Mouse (Mus musculus): ENCODE data around the gene Olfr1031. TPM values are rescaled to one million over a fixed set of nuclear protein-coding genes. Genes with fewer than 3 reads are reported as not detected.
"Not testable (repeated sequence)": the region's sequence is repeated elsewhere in the genome, so short reads cannot be mapped to it uniquely, and the experiment has no call there.

The Olfr1031 gene
- total RNA-seq (2014; rRNA removed) (not detected in 2 replicates), polyA plus RNA-seq (2015; fragmentation: Nextera tagmentation; extraction: Ambion mirVana) (not detected in 2 replicates)

- H3K9me3 ChIP-seq (ENCODE audit: low read length) = no peaks in the 10 kb centered on the region
Observed at GRCm38 (mm10) chr2:85990004-85990403, at the start of gene Olfr1031. TSS of gene Olfr1031 (plus strand) at chr2:85990304.

DNA sequence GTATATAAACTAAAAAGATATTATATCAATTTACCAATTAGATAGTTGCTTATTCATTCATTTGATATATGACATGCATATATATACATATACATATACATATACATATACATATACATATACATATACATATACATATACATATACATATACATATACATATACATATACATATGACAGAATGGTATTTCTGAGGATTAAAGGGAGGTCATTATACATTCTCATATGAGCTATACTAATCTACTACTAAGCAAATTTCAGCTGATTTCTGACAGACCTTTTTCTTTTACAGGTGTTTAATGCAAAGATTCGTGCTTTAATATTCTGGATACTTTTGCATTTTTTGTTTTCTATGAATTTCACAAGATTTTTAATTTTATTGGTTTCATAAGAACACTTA, 40.0 kb upstream of the Olfr1031 start, which contains the start of gene Olfr1028:
TSS of gene Olfr1028 (plus strand) at position 301 of the 400 bp plus-strand sequence.
- Histone ChIP-seq H3K9ac (no peak within 1 kb of the TSS), H3K4me2 (ENCODE audit: low read depth) (no peak within 1 kb of the TSS), H3K4me1 (ENCODE audit: insufficient read depth) (no peaks in the 10 kb centered on the region), H3K27ac (ENCODE audit: low read depth, low read length) (no peak within 1 kb of the TSS), H3K4me3 (ENCODE audit: low read depth, low read length) (no peak within 1 kb of the TSS), H3K36me3 (ENCODE audit: insufficient read depth) (no peaks in the 10 kb centered on the region), H3K9me3 (ENCODE audit: low read length) (no peaks in the 10 kb centered on the region), H3K27me3 (ENCODE audit: insufficient read depth, low read length) (no peaks in the 10 kb centered on the region)
- WGBS = 75% methylated on average over 1 of the region's 1 CpGs
- no peak for ATAC-seq
- TF ChIP-seq CTCF (IDR thresholded peaks at IDR 0.05; ENCODE audit: low read depth) = no peak
- no peak for DNase-seq

More at GRCm38 (mm10) chr2:85990004-85990403, at the start of gene Olfr1031:
- no peak for TF ChIP-seq CTCF (IDR thresholded peaks at IDR 0.05; ENCODE audit: low read depth)
- Histone ChIP-seq H3K36me3 (ENCODE audit: insufficient read depth) (no peaks in the 10 kb centered on the region), H3K4me3 (ENCODE audit: low read depth, low read length) (no peak within 1 kb of the TSS), H3K4me2 (ENCODE audit: low read depth) (no peak within 1 kb of the TSS), H3K27me3 (ENCODE audit: insufficient read depth, low read length) (no peaks in the 10 kb centered on the region), H3K9ac (no peak within 1 kb of the TSS), H3K27ac (ENCODE audit: low read depth, low read length) (no peak within 1 kb of the TSS), H3K4me1 (ENCODE audit: insufficient read depth) (no peaks in the 10 kb centered on the region)
- 64% methylated on average over 3 of the region's 3 CpGs for WGBS
- DNase-seq = no peak
- ATAC-seq = no peak

GRCm38 (mm10) chr2:85973595-85973994, 16.5 kb upstream of the Olfr1031 start, which contains the start of gene Olfr1029:
TSS of gene Olfr1029 (plus strand) at chr2:85973895.
- H3K9me3 ChIP-seq (ENCODE audit: low read length) = no peaks in the 10 kb centered on the region
- no peaks in the 10 kb centered on the region for H3K27me3 ChIP-seq (ENCODE audit: insufficient read depth, low read length)
- H3K4me1 ChIP-seq (ENCODE audit: insufficient read depth) = no peaks in the 10 kb centered on the region
- no peak within 1 kb of the TSS for H3K9ac ChIP-seq
- H3K27ac ChIP-seq (ENCODE audit: low read depth, low read length) = no peak within 1 kb of the TSS
- no peak within 1 kb of the TSS for H3K4me2 ChIP-seq (ENCODE audit: low read depth)
- DNase-seq = no peak
- H3K4me3 ChIP-seq (ENCODE audit: low read depth, low read length) = no peak within 1 kb of the TSS
- no peak for TF ChIP-seq CTCF (IDR thresholded peaks at IDR 0.05; ENCODE audit: low read depth)
- H3K36me3 ChIP-seq (ENCODE audit: insufficient read depth) = no peaks in the 10 kb centered on the region
- 87% methylated on average over 2 of the region's 2 CpGs for WGBS
- no peak for ATAC-seq

DNA sequence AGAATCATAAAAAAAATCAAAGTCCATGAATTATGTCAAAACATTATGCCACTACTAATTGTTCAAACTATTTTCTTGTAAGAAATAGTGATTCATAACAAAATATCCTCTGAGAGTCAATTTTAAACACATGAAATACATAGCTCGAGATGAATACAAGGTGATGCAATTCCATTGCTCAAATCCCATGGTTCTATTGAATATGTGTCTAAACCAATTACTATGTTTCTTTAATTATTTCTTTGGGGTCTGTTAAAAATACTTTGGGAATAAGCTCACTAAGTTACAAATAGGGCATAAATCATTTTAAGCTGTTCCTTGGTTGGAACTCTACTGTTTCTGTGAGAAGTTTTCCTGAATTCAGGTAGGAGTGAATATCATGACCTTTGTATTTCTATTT, 11.1 kb upstream of the Olfr1031 start, which contains the start of gene Olfr1030:
TSS of gene Olfr1030 (plus strand) at position 301 of the 400 bp plus-strand sequence.
- ATAC-seq (no peak), DNase-seq (no peak)
- no peaks in the 10 kb centered on the region for H3K27me3 ChIP-seq (ENCODE audit: insufficient read depth, low read length)
- H3K4me2 ChIP-seq (ENCODE audit: low read depth) = no peak within 1 kb of the TSS
- H3K4me3 ChIP-seq (ENCODE audit: low read depth, low read length) = no peak within 1 kb of the TSS
- no peaks in the 10 kb centered on the region for H3K9me3 ChIP-seq (ENCODE audit: low read length)
- no peaks in the 10 kb centered on the region for H3K36me3 ChIP-seq (ENCODE audit: insufficient read depth)
- H3K9ac ChIP-seq = no peak within 1 kb of the TSS
- H3K27ac ChIP-seq (ENCODE audit: low read depth, low read length) = no peak within 1 kb of the TSS
- H3K4me1 ChIP-seq (ENCODE audit: insufficient read depth) = no peaks in the 10 kb centered on the region
- WGBS = 71% methylated on average over 1 of the region's 1 CpGs
- TF ChIP-seq CTCF (IDR thresholded peaks at IDR 0.05; ENCODE audit: low read depth) = no peak

DNA sequence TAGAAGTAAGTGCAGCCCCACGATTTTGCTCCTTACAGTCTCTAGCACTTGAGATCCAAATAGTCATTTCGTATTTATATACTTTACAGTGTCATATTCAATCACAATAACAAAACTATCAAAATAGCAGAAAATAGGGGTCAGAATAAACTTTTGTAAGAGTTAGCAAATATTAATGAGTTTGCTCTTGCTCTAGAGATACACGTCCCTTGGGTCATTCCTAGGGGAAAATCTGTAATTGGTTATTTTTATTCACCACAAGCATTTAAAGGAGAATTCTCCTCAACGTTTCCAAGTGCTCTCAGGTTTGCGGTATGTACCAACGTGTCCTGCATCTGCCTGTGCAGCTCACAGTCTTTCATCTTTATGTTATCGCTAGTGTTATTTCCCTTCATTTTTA, 15.1 kb downstream of the Olfr1031 start, which contains the start of gene Olfr1032:
TSS of gene Olfr1032 (plus strand) at position 301 of the 400 bp plus-strand sequence.
- no peak for ATAC-seq

DNA sequence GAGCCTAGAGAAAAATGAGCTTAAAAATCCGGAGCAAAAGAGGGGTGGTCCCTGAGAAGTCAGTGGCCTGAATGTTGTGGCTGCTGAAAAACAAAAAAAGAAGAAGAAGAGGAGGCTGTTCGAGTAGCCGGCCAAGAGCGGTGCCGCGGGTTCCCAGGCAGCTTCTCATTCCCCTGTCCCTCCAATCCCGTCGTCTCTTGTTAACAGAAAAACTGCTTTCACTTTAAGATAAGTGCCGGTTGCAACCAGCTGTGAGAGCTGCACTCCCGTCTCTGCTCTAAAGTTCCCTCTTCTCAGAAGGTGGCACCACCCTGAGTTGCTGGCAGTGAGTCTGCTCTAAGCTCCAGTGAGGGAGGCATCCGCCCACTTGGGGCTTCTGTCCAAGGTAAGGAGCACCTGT, 30.3 kb downstream of the Olfr1031 start, which contains the start of gene Olfr1033:
TSS of gene Olfr1033 (plus strand) at position 228 of the 400 bp plus-strand sequence.
- 2% methylated on average over 10 of the region's 11 CpGs for WGBS
- H3K4me1 ChIP-seq (ENCODE audit: insufficient read depth); ATAC-seq; H3K27me3 ChIP-seq (ENCODE audit: insufficient read depth, low read length); H3K9ac ChIP-seq; H3K27ac ChIP-seq (ENCODE audit: low read depth, low read length); H3K36me3 ChIP-seq (ENCODE audit: insufficient read depth); H3K9me3 ChIP-seq (ENCODE audit: low read length): not testable (repeated sequence)
- Histone ChIP-seq H3K4me2 (ENCODE audit: low read depth) (peak within 1 kb of the TSS; percentile 42), H3K4me3 (ENCODE audit: low read depth, low read length) (peak within 1 kb of the TSS; percentile 27)
- peak; percentile 12 for DNase-seq

More for the DNA sequence above, 15.1 kb downstream of the Olfr1031 start, which contains the start of gene Olfr1032:
- TF ChIP-seq CTCF (IDR thresholded peaks at IDR 0.05; ENCODE audit: low read depth) = no peak
- Histone ChIP-seq H3K27ac (ENCODE audit: low read depth, low read length) (no peak within 1 kb of the TSS), H3K9ac (no peak within 1 kb of the TSS), H3K36me3 (ENCODE audit: insufficient read depth) (no peaks in the 10 kb centered on the region), H3K27me3 (ENCODE audit: insufficient read depth, low read length) (no peaks in the 10 kb centered on the region), H3K4me1 (ENCODE audit: insufficient read depth) (no peaks in the 10 kb centered on the region), H3K4me2 (ENCODE audit: low read depth) (no peak within 1 kb of the TSS), H3K4me3 (ENCODE audit: low read depth, low read length) (no peak within 1 kb of the TSS), H3K9me3 (ENCODE audit: low read length) (no peaks in the 10 kb centered on the region)
- no peak for DNase-seq
- 88% methylated on average over 7 of the region's 7 CpGs for WGBS

- not testable (repeated sequence) for H3K4me2 ChIP-seq (ENCODE audit: low read depth)
- 69% methylated on average over 3 of the region's 9 CpGs for WGBS
Observed at GRCm38 (mm10) chr2:86021518-86021917, 31.4 kb downstream of the Olfr1031 start.

More at GRCm38 (mm10) chr2:86021518-86021917, 31.4 kb downstream of the Olfr1031 start:
- not testable (repeated sequence) for H3K27me3 ChIP-seq (ENCODE audit: insufficient read depth, low read length); H3K9ac ChIP-seq; H3K4me3 ChIP-seq (ENCODE audit: low read depth, low read length); H3K36me3 ChIP-seq (ENCODE audit: insufficient read depth); H3K27ac ChIP-seq (ENCODE audit: low read depth, low read length); DNase-seq; H3K4me1 ChIP-seq (ENCODE audit: insufficient read depth); ATAC-seq; H3K9me3 ChIP-seq (ENCODE audit: low read length)

Other genes starting within 250 kb of the Olfr1031 start
Only the 30 nearest of the 31 such genes appear.
- gene Olfr1012, start 227.5 kb upstream of the Olfr1031 start, total RNA-seq (2014; rRNA removed) = not detected in 2 replicates
- not detected in 2 replicates for gene Olfr1012, start 227.5 kb upstream of the Olfr1031 start, polyA plus RNA-seq (2015; fragmentation: Nextera tagmentation; extraction: Ambion mirVana)
- not detected in 2 replicates for gene Olfr1013, start 223.2 kb upstream of the Olfr1031 start, total RNA-seq (2014; rRNA removed)
- not detected in 2 replicates for gene Olfr1013, start 223.2 kb upstream of the Olfr1031 start, polyA plus RNA-seq (2015; fragmentation: Nextera tagmentation; extraction: Ambion mirVana)
- gene Olfr1014, start 217.6 kb upstream of the Olfr1031 start, total RNA-seq (2014; rRNA removed) = not detected in 2 replicates
- gene Olfr1014, start 217.6 kb upstream of the Olfr1031 start, polyA plus RNA-seq (2015; fragmentation: Nextera tagmentation; extraction: Ambion mirVana) = not detected in 2 replicates
- gene Olfr1015, start 208.3 kb upstream of the Olfr1031 start, total RNA-seq (2014; rRNA removed) = 0.08 TPM in 1 of 2 replicates, not detected in the other
- not detected in 2 replicates for gene Olfr1015, start 208.3 kb upstream of the Olfr1031 start, polyA plus RNA-seq (2015; fragmentation: Nextera tagmentation; extraction: Ambion mirVana)
- not detected in 2 replicates for gene Olfr1016, start 187.8 kb upstream of the Olfr1031 start, total RNA-seq (2014; rRNA removed)
- not detected in 2 replicates for gene Olfr1016, start 187.8 kb upstream of the Olfr1031 start, polyA plus RNA-seq (2015; fragmentation: Nextera tagmentation; extraction: Ambion mirVana)
- not detected in 2 replicates for gene Olfr1018, start 171.8 kb upstream of the Olfr1031 start, total RNA-seq (2014; rRNA removed)
- not detected in 2 replicates for gene Olfr1018, start 171.8 kb upstream of the Olfr1031 start, polyA plus RNA-seq (2015; fragmentation: Nextera tagmentation; extraction: Ambion mirVana)
- gene Olfr1019, start 144.8 kb upstream of the Olfr1031 start, total RNA-seq (2014; rRNA removed) = 0.08 TPM in 1 of 2 replicates, not detected in the other
- not detected in 2 replicates for gene Olfr1019, start 144.8 kb upstream of the Olfr1031 start, polyA plus RNA-seq (2015; fragmentation: Nextera tagmentation; extraction: Ambion mirVana)
- not detected in 2 replicates for gene Olfr1020, start 143.3 kb upstream of the Olfr1031 start, total RNA-seq (2014; rRNA removed)
- gene Olfr1020, start 143.3 kb upstream of the Olfr1031 start, polyA plus RNA-seq (2015; fragmentation: Nextera tagmentation; extraction: Ambion mirVana) = not detected in 2 replicates
- not detected in 2 replicates for gene Olfr1022, start 121.7 kb upstream of the Olfr1031 start, total RNA-seq (2014; rRNA removed)
- not detected in 2 replicates for gene Olfr1022, start 121.7 kb upstream of the Olfr1031 start, polyA plus RNA-seq (2015; fragmentation: Nextera tagmentation; extraction: Ambion mirVana)
- gene Olfr1023, start 104.7 kb upstream of the Olfr1031 start, total RNA-seq (2014; rRNA removed) = not detected in 2 replicates
- gene Olfr1023, start 104.7 kb upstream of the Olfr1031 start, polyA plus RNA-seq (2015; fragmentation: Nextera tagmentation; extraction: Ambion mirVana) = not detected in 2 replicates
- gene Olfr1024, start 85.3 kb upstream of the Olfr1031 start, total RNA-seq (2014; rRNA removed) = not detected in 2 replicates
- gene Olfr1024, start 85.3 kb upstream of the Olfr1031 start, polyA plus RNA-seq (2015; fragmentation: Nextera tagmentation; extraction: Ambion mirVana) = not detected in 2 replicates
- not detected in 2 replicates for gene Olfr1025-ps1, start 75.1 kb upstream of the Olfr1031 start, total RNA-seq (2014; rRNA removed)
- not detected in 2 replicates for gene Olfr1025-ps1, start 75.1 kb upstream of the Olfr1031 start, polyA plus RNA-seq (2015; fragmentation: Nextera tagmentation; extraction: Ambion mirVana)
- not detected in 2 replicates for gene Olfr1026, start 68.7 kb upstream of the Olfr1031 start, total RNA-seq (2014; rRNA removed)
- not detected in 2 replicates for gene Olfr1026, start 68.7 kb upstream of the Olfr1031 start, polyA plus RNA-seq (2015; fragmentation: Nextera tagmentation; extraction: Ambion mirVana)
- not detected in 2 replicates for gene Olfr1028, start 39.9 kb upstream of the Olfr1031 start, total RNA-seq (2014; rRNA removed)
- gene Olfr1028, start 39.9 kb upstream of the Olfr1031 start, polyA plus RNA-seq (2015; fragmentation: Nextera tagmentation; extraction: Ambion mirVana) = not detected in 2 replicates
- not detected in 2 replicates for gene Olfr1029, start 16.4 kb upstream of the Olfr1031 start, total RNA-seq (2014; rRNA removed)
- not detected in 2 replicates for gene Olfr1029, start 16.4 kb upstream of the Olfr1031 start, polyA plus RNA-seq (2015; fragmentation: Nextera tagmentation; extraction: Ambion mirVana)
- not detected in 2 replicates for gene Olfr1030, start 11.0 kb upstream of the Olfr1031 start, total RNA-seq (2014; rRNA removed)
- gene Olfr1030, start 11.0 kb upstream of the Olfr1031 start, polyA plus RNA-seq (2015; fragmentation: Nextera tagmentation; extraction: Ambion mirVana) = not detected in 2 replicates
- not detected in 2 replicates for gene Olfr1032, start 15.2 kb downstream of the Olfr1031 start, total RNA-seq (2014; rRNA removed)
- not detected in 2 replicates for gene Olfr1032, start 15.2 kb downstream of the Olfr1031 start, polyA plus RNA-seq (2015; fragmentation: Nextera tagmentation; extraction: Ambion mirVana)
- 0.05 and 0.08 TPM in 2 replicates for gene Olfr1033, start 30.3 kb downstream of the Olfr1031 start, total RNA-seq (2014; rRNA removed)
- 1.1 and 1.2 TPM in 2 replicates for gene Olfr1033, start 30.3 kb downstream of the Olfr1031 start, polyA plus RNA-seq (2015; fragmentation: Nextera tagmentation; extraction: Ambion mirVana)
- gene Olfr1034, start 55.6 kb downstream of the Olfr1031 start, total RNA-seq (2014; rRNA removed) = not detected in 2 replicates
- not detected in 2 replicates for gene Olfr1034, start 55.6 kb downstream of the Olfr1031 start, polyA plus RNA-seq (2015; fragmentation: Nextera tagmentation; extraction: Ambion mirVana)
- not detected in 2 replicates for gene Olfr1036, start 83.7 kb downstream of the Olfr1031 start, total RNA-seq (2014; rRNA removed)
- not detected in 2 replicates for gene Olfr1036, start 83.7 kb downstream of the Olfr1031 start, polyA plus RNA-seq (2015; fragmentation: Nextera tagmentation; extraction: Ambion mirVana)
- not detected in 2 replicates for gene Olfr1037, start 97.1 kb downstream of the Olfr1031 start, total RNA-seq (2014; rRNA removed)
- gene Olfr1037, start 97.1 kb downstream of the Olfr1031 start, polyA plus RNA-seq (2015; fragmentation: Nextera tagmentation; extraction: Ambion mirVana) = not detected in 2 replicates
- gene Olfr1039, start 145.6 kb downstream of the Olfr1031 start, total RNA-seq (2014; rRNA removed) = not detected in 2 replicates
- gene Olfr1039, start 145.6 kb downstream of the Olfr1031 start, polyA plus RNA-seq (2015; fragmentation: Nextera tagmentation; extraction: Ambion mirVana) = not detected in 2 replicates
- not detected in 2 replicates for gene Olfr1040, start 156.4 kb downstream of the Olfr1031 start, total RNA-seq (2014; rRNA removed)
- gene Olfr1040, start 156.4 kb downstream of the Olfr1031 start, polyA plus RNA-seq (2015; fragmentation: Nextera tagmentation; extraction: Ambion mirVana) = not detected in 2 replicates
- gene Olfr1042, start 171.5 kb downstream of the Olfr1031 start, total RNA-seq (2014; rRNA removed) = not detected in 2 replicates
- not detected in 2 replicates for gene Olfr1042, start 171.5 kb downstream of the Olfr1031 start, polyA plus RNA-seq (2015; fragmentation: Nextera tagmentation; extraction: Ambion mirVana)
- not detected in 2 replicates for gene Olfr1043, start 177.2 kb downstream of the Olfr1031 start, total RNA-seq (2014; rRNA removed)
- not detected in 2 replicates for gene Olfr1043, start 177.2 kb downstream of the Olfr1031 start, polyA plus RNA-seq (2015; fragmentation: Nextera tagmentation; extraction: Ambion mirVana)
- gene Olfr1044, start 187.5 kb downstream of the Olfr1031 start, total RNA-seq (2014; rRNA removed) = not detected in 2 replicates
- gene Olfr1044, start 187.5 kb downstream of the Olfr1031 start, polyA plus RNA-seq (2015; fragmentation: Nextera tagmentation; extraction: Ambion mirVana) = not detected in 2 replicates
- not detected in 2 replicates for gene Olfr52, start 195.4 kb downstream of the Olfr1031 start, total RNA-seq (2014; rRNA removed)
- not detected in 2 replicates for gene Olfr52, start 195.4 kb downstream of the Olfr1031 start, polyA plus RNA-seq (2015; fragmentation: Nextera tagmentation; extraction: Ambion mirVana)
- not detected in 2 replicates for gene Olfr1045, start 212.7 kb downstream of the Olfr1031 start, total RNA-seq (2014; rRNA removed)
- not detected in 2 replicates for gene Olfr1045, start 212.7 kb downstream of the Olfr1031 start, polyA plus RNA-seq (2015; fragmentation: Nextera tagmentation; extraction: Ambion mirVana)
- gene Olfr1046, start 229.0 kb downstream of the Olfr1031 start, total RNA-seq (2014; rRNA removed) = not detected in 2 replicates
- not detected in 2 replicates for gene Olfr1046, start 229.0 kb downstream of the Olfr1031 start, polyA plus RNA-seq (2015; fragmentation: Nextera tagmentation; extraction: Ambion mirVana)
- not detected in 2 replicates for gene Olfr1047, start 241.1 kb downstream of the Olfr1031 start, total RNA-seq (2014; rRNA removed)
- gene Olfr1047, start 241.1 kb downstream of the Olfr1031 start, polyA plus RNA-seq (2015; fragmentation: Nextera tagmentation; extraction: Ambion mirVana) = not detected in 2 replicates